Mouse (Mus musculus) midbrain, embryonic 13.5 days (tissue): Measurements from ENCODE around the gene Odf3. TPM values are rescaled to one million over a fixed set of nuclear protein-coding genes. Genes with fewer than 3 reads are reported as not detected.
A peak's percentile ranks its signal among the peaks of the same experiment; 100 is the strongest.

Experiments
- ATAC-seq: fragments of 200-750 bp; cut with Nextera tagmentation; 2 replicates; pipeline ENCODE4 v1.8.0; 2017; ENCODE audit warnings: mild to moderate bottlenecking, moderate TSS enrichment, moderate library complexity
- H3K27ac ChIP-seq: fragments of 300-500 bp; sonication (generic); 2 replicates; pipeline ENCODE4 v1.5.1; 2015; ENCODE audit warnings: inconsistent platforms, mild to moderate bottlenecking, moderate library complexity
- H3K27me3 ChIP-seq: fragments of 300-500 bp; sonication (generic); 2 replicates; pipeline ENCODE4 v1.6.1; 2015; ENCODE audit warnings: mild to moderate bottlenecking, inconsistent platforms
- H3K36me3 ChIP-seq: fragments of 300-500 bp; sonication (generic); 2 replicates; pipeline ENCODE4 v1.6.1; 2015; ENCODE audit warnings: mild to moderate bottlenecking, inconsistent platforms
- H3K4me1 ChIP-seq: fragments of 300-500 bp; sonication (generic); replicated peaks from 2 replicates; pipeline ENCODE4 v1.6.1; 2015; ENCODE audit warnings: inconsistent platforms
- H3K4me2 ChIP-seq: fragments of 300-500 bp; sonication (generic); replicated peaks from 2 replicates; pipeline ENCODE4 v1.6.1; 2015; ENCODE audit warnings: moderate library complexity, mild to moderate bottlenecking, inconsistent platforms
- H3K4me3 ChIP-seq: fragments of 300-500 bp; sonication (generic); replicated peaks from 2 replicates; pipeline ENCODE4 v1.5.1; 2015; ENCODE audit warnings: mild to moderate bottlenecking, inconsistent platforms
- H3K9ac ChIP-seq: fragments of 300-500 bp; sonication (generic); replicated peaks from 2 replicates; pipeline ENCODE4 v1.6.1; 2015; ENCODE audit warnings: mild to moderate bottlenecking, inconsistent platforms
- H3K9me3 ChIP-seq: fragments of 300-500 bp; sonication (generic); 2 replicates; pipeline ENCODE4 v1.6.1; 2016; ENCODE audit warnings: mild to moderate bottlenecking, inconsistent platforms
- WGBS: fragments of 180-500 bp; shearing (Covaris S2); methylation state at CpG from one replicate; pipeline ENCODE4 v1.1.7; 2015; 5-methylcytosine and 5-hydroxymethylcytosine counted together
- polyA plus RNA-seq: library from polyadenylated mRNA; unstranded; fragments of >200 nt; fragmentation: Nextera tagmentation; extraction: Ambion mirVana; gene quantifications from 2 replicates; pipeline ENCODE4 v1.2.1, GENCODE M21; 2015

Gene Odf3
- 0.13 TPM in 1 of 2 replicates, not detected in the other for polyA plus RNA-seq

DNA sequence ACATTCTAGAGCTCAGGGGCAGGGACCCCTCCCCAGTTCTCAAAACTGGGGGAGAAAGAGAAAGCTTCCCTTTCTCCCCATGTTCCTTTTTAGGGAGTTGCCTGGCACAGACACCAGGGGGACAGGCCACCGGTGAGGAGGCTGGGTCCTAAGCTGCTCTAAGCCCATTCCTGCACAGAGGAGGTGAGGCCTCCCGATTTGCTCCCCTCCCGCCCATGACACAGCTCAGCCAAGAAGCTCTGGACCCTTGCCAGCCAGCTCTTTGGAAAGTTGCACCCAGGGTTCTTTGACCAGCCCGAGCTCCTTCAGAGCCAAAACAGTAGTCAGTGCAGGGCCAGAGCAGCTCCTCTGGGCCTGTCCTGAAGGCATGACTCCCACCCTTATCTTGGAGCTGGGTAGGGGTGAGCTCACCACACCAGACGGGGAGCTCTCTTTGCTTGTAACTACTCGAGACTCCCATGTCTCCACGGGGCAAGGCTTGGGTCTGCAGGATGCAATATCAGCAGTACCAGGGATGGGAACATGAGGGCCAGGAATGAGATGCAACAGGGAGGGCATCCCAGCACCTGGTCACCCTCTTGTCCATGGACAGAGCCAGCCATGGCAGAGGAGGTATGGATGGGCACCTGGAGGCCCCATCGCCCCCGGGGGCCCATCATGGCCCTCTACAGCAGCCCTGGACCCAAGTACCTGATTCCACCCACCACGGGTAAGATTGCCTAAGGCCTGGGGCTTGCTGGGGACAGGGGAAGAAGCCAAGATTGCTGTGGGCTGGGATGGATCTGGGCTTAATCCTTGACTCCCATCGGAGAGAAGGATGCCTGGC lies at the start of gene Odf3:
TSS of gene Odf3 (plus strand) at position 51 of the 826 bp plus-strand sequence.
- no peaks in the 10 kb centered on the region for H3K4me1 ChIP-seq
- H3K36me3 ChIP-seq = peaks cover 18% of the 10 kb centered on the region
- H3K27me3 ChIP-seq = peaks cover 14% of the 10 kb centered on the region
- WGBS = 76% methylated on average over 11 of the region's 11 CpGs
- H3K9ac ChIP-seq = no peak within 1 kb of the TSS
- no peak within 1 kb of the TSS for H3K4me2 ChIP-seq
- no peak within 1 kb of the TSS for H3K4me3 ChIP-seq
- no peak for ATAC-seq
- no peak within 1 kb of the TSS for H3K27ac ChIP-seq
- no peaks in the 10 kb centered on the region for H3K9me3 ChIP-seq

- H3K27ac ChIP-seq = no peak overlapping the region
- no peaks in the 10 kb centered on the region for H3K36me3 ChIP-seq
- no peaks in the 10 kb centered on the region for H3K4me1 ChIP-seq
- no peaks in the 10 kb centered on the region for H3K9me3 ChIP-seq
- WGBS = 67% methylated on average over 2 of the region's 2 CpGs
- no peak overlapping the region for H3K4me2 ChIP-seq
- H3K27me3 ChIP-seq = no peaks in the 10 kb centered on the region
- ATAC-seq = no peak
- no peak overlapping the region for H3K4me3 ChIP-seq
- no peak overlapping the region for H3K9ac ChIP-seq
Measured at GRCm38 (mm10) chr7:140798212-140798611, 49.4 kb upstream of the Odf3 start.

DNA sequence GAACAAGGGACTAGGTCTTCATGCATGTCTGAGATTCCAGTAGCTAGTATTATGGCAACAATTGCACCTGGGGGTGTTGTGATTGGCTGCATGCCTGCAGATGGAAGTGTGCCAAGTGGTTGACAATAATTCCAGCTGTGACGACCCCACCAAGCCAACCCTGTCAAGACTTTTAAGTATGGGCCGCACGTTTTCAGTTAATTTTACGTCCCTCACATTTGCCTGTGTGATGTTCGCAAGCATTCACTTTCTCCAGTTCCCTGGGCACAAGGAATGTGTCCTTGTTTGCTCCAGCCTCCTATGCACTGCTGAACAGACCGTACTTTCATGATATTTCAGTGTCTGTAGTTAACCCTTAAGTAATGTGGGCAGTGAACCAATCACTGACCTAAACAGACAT lies 45.0 kb upstream of the Odf3 start:
- 76% methylated on average over 6 of the region's 6 CpGs for WGBS
- Histone ChIP-seq H3K4me1 (no peaks in the 10 kb centered on the region), H3K4me2 (no peak overlapping the region), H3K36me3 (peaks cover 8% of the 10 kb centered on the region; the same call in 1 of the 2 replicates), H3K27ac (no peak overlapping the region), H3K27me3 (no peaks in the 10 kb centered on the region), H3K9me3 (no peaks in the 10 kb centered on the region), H3K4me3 (no peak overlapping the region), H3K9ac (no peak overlapping the region)
- no peak for ATAC-seq

DNA sequence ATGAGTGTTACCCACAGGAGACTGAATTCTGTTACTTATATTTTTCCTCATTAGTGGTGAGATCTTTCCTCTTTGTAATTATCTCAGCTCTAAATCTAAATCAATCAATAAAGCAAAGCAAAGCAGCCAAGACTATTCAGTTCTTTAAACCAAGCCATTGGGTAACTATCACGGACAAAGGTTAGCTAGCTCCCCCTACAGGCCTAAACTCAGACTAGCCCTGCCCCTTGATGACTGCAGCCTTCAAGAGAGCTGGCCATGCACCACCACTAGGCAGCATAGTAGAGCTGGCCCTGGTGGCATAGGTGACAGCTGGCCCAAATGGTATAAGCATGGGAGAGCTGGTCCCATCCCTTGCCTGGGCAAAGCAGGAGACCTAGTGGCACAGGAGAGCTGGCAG lies 41.9 kb upstream of the Odf3 start:
- WGBS = 9% methylated on average over 1 of the region's 1 CpGs
- H3K27ac ChIP-seq = no peak overlapping the region
- no peak overlapping the region for H3K9ac ChIP-seq
- no peak overlapping the region for H3K4me3 ChIP-seq
- H3K36me3 ChIP-seq = peaks cover 12% of the 10 kb centered on the region
- no peaks in the 10 kb centered on the region for H3K9me3 ChIP-seq
- no peak overlapping the region for H3K4me2 ChIP-seq
- ATAC-seq = no peak
- no peaks in the 10 kb centered on the region for H3K4me1 ChIP-seq
- H3K27me3 ChIP-seq = no peaks in the 10 kb centered on the region

DNA sequence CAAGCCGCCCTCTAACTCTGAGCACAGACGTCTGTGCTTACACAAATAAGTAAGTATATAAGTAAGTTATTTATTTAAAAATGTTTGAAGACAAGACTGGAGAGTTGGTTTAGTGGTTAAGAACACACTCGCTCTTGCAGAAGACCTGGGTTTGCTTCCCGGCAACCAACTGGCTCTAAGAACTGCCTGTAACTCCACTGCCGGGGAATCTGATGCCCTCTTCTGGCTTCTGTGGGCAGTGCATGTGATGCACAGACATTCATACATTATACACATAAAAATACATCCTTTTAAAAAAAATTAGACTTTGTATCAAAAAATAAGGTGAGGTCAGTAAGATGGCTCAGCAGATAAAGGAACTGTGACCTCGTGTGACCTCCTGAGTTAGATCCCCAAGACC lies 37.1 kb upstream of the Odf3 start:
- no peak overlapping the region for H3K27ac ChIP-seq
- WGBS = 93% methylated on average over 6 of the region's 6 CpGs
- no peak overlapping the region for H3K4me3 ChIP-seq
- H3K36me3 ChIP-seq = peaks cover 38% of the 10 kb centered on the region
- no peak overlapping the region for H3K9ac ChIP-seq
- ATAC-seq = no peak
- H3K9me3 ChIP-seq = no peaks in the 10 kb centered on the region
- no peaks in the 10 kb centered on the region for H3K27me3 ChIP-seq
- no peaks in the 10 kb centered on the region for H3K4me1 ChIP-seq
- no peak overlapping the region for H3K4me2 ChIP-seq

GRCm38 (mm10) chr7:140811714-140812113 lies 35.9 kb upstream of the Odf3 start:
- 77% methylated on average over 13 of the region's 13 CpGs for WGBS
- no peak overlapping the region for H3K4me3 ChIP-seq

DNA sequence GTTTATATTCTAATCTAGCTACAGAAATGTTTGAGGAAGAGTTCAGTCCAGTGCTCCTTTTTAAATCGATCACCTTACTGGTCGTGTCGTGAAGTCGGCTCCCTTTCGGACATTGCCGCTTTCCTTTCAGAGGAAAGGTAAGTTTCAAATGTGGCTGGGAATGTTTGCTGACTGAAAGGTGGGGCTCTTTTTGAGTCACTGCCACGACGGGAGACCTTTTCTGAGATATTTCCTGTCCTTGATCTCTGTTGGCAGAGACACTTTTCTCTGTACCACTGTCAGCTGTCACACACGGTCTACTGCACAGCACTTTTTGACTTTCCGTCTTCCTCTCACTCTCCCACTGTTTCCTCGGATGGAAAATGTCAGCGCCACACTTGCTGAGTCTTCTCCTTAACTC lies 34.8 kb upstream of the Odf3 start:
- ATAC-seq = no peak
- Histone ChIP-seq H3K4me1 (0 out of 2 replicates have a peak, but pooled peaks cover 3% of the 10 kb centered on the region), H3K27me3 (no peaks in the 10 kb centered on the region), H3K9ac (no peak overlapping the region), H3K4me2 (no peak overlapping the region), H3K36me3 (peaks cover 35% of the 10 kb centered on the region), H3K4me3 (no peak overlapping the region), H3K9me3 (no peaks in the 10 kb centered on the region), H3K27ac (no peak overlapping the region)
- WGBS = 93% methylated on average over 12 of the region's 12 CpGs

More at GRCm38 (mm10) chr7:140811714-140812113, 35.9 kb upstream of the Odf3 start:
- H3K9ac ChIP-seq = no peak overlapping the region
- no peak overlapping the region for H3K27ac ChIP-seq
- H3K36me3 ChIP-seq = peaks cover 36% of the 10 kb centered on the region
- no peak for ATAC-seq
- no peaks in the 10 kb centered on the region for H3K4me1 ChIP-seq
- no peak overlapping the region for H3K4me2 ChIP-seq
- no peaks in the 10 kb centered on the region for H3K27me3 ChIP-seq
- no peaks in the 10 kb centered on the region for H3K9me3 ChIP-seq

- peaks cover 20% of the 10 kb centered on the region; the same call in 1 of the 2 replicates for H3K4me1 ChIP-seq
- peak overlapping the region; percentile 37 for H3K4me2 ChIP-seq
- H3K9ac ChIP-seq = no peak overlapping the region
- 66% methylated on average over 4 of the region's 4 CpGs for WGBS
- 0 out of 2 replicates have a peak, but pooled peaks cover 9% of the 10 kb centered on the region for H3K36me3 ChIP-seq
- H3K4me3 ChIP-seq = no peak overlapping the region
- H3K27me3 ChIP-seq = no peaks in the 10 kb centered on the region
- no peak overlapping the region for H3K27ac ChIP-seq
- H3K9me3 ChIP-seq = no peaks in the 10 kb centered on the region
- no peak for ATAC-seq
Measured at GRCm38 (mm10) chr7:140820173-140820572, 27.4 kb upstream of the Odf3 start.

DNA sequence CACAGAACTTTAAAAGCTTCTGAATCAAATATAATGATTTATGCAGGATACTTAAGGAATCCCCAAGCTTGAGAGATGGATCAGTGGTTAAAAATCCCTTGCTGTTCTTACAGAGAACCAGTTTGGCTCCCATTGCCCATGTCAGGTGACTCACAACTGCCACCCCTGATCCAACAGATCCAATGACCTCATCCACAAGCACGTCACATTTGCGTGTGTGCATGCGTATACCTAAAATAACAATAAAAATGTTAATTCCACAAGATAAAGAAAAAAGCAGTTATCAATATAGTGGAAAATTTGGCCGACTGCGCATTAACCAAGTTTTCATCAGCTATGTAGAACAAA lies 26.3 kb upstream of the Odf3 start:
- 46% methylated on average over 5 of the region's 5 CpGs for WGBS

DNA sequence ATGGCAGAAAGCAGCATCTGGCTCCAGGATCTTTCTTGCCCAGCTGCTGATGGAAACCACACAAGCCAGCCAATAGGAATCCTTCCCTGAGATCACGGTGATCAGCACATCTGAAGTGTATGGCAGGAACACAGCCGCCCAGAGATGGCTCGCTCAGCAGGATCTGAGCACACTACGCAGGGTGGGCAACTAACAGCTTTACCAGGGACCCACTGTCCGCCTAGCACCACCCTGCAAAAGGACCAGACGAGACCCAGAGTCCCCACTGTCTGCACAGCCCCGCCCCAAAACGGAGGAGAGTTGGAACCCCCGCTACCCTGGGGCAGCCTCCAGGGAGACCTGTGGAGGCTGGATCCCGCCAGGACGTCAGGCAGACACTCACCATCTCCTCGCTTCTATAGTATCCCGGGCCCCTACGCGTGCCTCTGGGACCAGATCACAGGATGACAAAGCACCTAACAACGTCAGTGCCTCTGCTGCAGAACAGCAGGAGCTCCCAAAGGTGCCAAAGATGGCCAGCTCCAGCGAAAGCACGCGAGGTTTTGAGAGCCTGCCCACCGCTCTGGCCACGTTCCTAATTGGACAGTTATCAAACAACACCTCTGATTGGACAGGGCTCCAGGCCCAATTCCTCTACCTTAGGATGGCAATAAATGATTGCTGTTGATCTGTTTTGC lies 25.8 kb upstream of the Odf3 start, which contains the start of gene Zfp941:
TSS of gene Zfp941 (minus strand) at position 526 of the 677 bp plus-strand sequence.
- Histone ChIP-seq H3K27me3 (no peaks in the 10 kb centered on the region), H3K4me2 (peak within 1 kb of the TSS; percentile 70), H3K36me3 (0 out of 2 replicates have a peak, but pooled peaks cover 9% of the 10 kb centered on the region), H3K4me3 (peak within 1 kb of the TSS; percentile 66), H3K9ac (peak within 1 kb of the TSS; percentile 82), H3K27ac (peak within 1 kb of the TSS; percentile 90), H3K4me1 (peaks cover 19% of the 10 kb centered on the region; the same call in 1 of the 2 replicates), H3K9me3 (no peaks in the 10 kb centered on the region)
- ATAC-seq = peak; percentile 94
- 1% methylated on average over 21 of the region's 21 CpGs for WGBS

More for the DNA sequence above, 26.3 kb upstream of the Odf3 start:
- no peaks in the 10 kb centered on the region for H3K9me3 ChIP-seq
- peak; percentile 71 for ATAC-seq
- peak overlapping the region; percentile 70 for H3K4me2 ChIP-seq
- H3K4me3 ChIP-seq = peak overlapping the region; percentile 66
- peaks cover 20% of the 10 kb centered on the region; the same call in 1 of the 2 replicates for H3K4me1 ChIP-seq
- no peaks in the 10 kb centered on the region for H3K27me3 ChIP-seq
- H3K27ac ChIP-seq = peak overlapping the region; percentile 90
- peak overlapping the region; percentile 82 for H3K9ac ChIP-seq
- H3K36me3 ChIP-seq = 0 out of 2 replicates have a peak, but pooled peaks cover 9% of the 10 kb centered on the region

DNA sequence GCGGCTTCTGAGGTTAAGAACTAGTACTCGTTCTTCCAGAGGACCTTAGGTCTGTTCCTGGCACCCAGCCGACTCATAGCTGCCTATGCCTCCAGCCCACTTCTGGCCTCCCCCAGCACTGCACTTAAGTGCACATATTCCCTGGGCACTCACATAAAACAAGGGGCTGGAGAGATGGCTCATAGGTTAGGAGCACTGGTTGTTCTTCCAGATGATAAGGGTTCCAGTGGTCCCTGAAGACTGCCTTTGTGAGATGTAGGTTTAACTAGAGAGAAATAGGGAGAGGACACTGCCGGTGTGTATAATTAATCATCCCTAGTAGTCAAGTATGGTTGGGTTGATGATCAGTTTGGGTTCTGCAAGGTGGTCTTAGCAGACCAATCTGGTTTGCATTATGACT lies 24.9 kb upstream of the Odf3 start:
- no peak for ATAC-seq
- Histone ChIP-seq H3K4me1 (peaks cover 16% of the 10 kb centered on the region; the same call in 1 of the 2 replicates), H3K27me3 (no peaks in the 10 kb centered on the region), H3K9ac (no peak overlapping the region), H3K36me3 (0 out of 2 replicates have a peak, but pooled peaks cover 5% of the 10 kb centered on the region), H3K4me2 (no peak overlapping the region), H3K27ac (no peak overlapping the region), H3K9me3 (no peaks in the 10 kb centered on the region), H3K4me3 (no peak overlapping the region)
- WGBS = 91% methylated on average over 4 of the region's 4 CpGs
